Mouse (Mus musculus) E14TG2a.4 (cell line): ENCODE results near the gene Elof1.

Experiments
- CTCF ChIP-seq: conservative IDR thresholded peaks from 2 replicates; pipeline ENCODE4 v1.5.1; 2014; ENCODE audit warnings: low read length
- NANOG ChIP-seq: IDR thresholded peaks from 2 replicates; pipeline ENCODE4 v1.6.1; 2014; ENCODE audit warnings: borderline replicate concordance, low read length, mixed read lengths
- POU5F1 ChIP-seq: IDR thresholded peaks from 2 replicates; pipeline ENCODE4 v1.6.1; 2014; ENCODE audit warnings: low read length, borderline replicate concordance

DNA sequence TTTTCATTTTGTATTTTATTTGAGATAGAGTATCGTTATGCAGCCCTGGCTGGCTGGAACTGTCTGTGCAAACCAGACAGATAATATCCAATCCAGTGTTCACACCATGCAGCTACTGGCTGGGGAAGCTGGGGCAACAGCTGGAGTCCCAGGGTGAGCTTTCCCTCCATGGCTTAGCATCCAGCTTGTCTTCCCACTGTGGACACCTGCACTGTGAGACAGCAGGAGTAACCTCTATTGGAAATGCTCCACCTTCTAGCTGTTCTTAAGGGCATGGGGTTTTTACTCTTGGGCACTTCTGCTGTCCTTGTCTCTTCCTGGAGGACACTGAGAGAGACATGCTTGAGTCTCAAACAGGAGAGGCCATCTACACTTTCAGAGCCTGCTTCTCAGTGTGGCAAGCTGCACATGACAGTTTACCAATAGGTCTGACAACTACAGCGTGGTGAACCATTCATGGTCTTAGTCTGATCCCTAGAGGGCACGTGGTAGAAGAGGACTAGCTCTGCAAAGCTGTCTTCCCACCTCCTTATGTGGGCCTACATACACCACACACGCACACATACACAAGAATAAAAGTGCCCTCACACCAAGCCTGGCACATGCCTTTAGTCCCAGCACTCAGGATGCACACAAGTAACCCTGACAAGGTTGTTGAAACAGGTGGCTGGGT is 47.0 kb downstream of the Elof1 start:
- TF ChIP-seq CTCF = no peak
- no peak for TF ChIP-seq NANOG
- TF ChIP-seq POU5F1 = no peak
